Mouse (Mus musculus): ENCODE results near the gene Dtx2.
"Not testable (repeated sequence)": the region's sequence is repeated elsewhere in the genome, so short reads cannot be mapped to it uniquely, and the experiment has no call there.

The Dtx2 gene

DNA sequence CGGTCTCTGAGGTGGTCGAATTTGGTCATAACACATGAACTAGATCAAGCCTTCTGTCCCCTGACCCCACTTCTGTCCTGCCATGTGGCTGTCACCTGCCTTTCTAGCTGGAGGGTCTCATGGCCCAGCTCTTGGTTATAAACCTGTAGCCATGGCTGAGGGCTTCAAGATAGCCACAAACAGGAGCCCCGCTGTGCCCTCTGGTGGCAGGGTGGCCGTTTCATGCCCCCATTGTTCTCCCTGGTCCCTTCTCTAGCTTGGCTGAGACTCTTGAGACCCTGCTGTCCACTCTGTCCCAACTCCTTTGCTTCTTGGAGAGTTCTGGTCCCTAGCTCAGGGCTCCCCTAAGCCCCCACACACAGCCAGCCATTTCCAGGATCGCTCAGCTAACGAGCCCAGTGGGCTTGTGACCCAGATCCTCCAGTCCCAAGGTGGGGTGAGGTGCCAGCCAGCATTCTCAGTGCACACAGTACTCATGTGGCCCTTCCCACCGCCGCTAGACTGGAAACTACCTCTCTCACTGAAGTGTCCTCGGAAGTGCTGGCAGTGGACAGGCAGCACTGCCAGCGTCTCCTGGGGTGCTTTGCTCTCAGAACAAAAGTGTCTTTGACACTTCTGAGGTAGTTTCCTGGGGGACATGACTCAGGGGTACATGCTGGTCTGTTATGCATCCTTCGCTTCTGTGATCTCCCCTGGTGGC lies 33.2 kb downstream of the Dtx2 start:
- no peak for DNase-seq (ENCODE audit: low spot score)

DNA sequence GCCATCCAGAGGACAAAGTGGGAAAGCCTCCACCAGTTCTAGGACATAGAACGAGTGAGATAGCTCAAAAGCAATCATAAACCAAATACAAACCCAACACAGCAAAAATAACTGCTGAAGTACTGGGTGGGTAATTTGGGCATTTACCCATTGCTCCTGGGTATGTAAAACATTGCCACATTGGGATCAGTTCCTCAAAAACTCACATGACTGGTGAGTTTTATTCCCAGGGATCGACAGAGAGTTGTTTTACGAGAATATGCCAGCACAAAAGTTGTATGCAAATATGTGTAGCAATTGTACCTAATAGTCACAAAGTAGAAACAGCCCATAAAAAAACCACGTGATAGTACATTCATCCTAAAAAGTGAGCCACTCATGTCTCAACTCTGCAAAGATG lies 40.3 kb downstream of the Dtx2 start:
- no peak for DNase-seq (ENCODE audit: low spot score)

DNA sequence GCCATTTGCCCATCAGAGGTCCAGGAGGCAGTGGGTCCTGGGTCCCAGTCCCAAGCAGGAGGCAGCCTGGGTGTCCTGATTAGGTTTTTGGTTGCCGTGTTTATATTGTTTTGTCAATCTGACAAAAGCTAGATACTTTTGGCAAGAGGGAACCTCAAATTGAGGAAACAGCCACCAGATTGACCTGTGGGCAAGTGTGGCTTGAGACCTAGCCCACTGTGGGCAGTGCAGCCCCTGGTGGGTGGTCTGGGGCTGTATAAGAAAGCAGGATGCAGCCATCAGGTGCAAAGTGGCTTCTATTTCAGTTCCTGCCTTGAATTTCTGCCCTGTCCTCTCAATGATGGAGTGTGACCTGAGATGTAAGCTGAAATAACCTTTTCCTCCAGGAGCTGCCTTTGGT lies 40.7 kb downstream of the Dtx2 start:
- DNase-seq (ENCODE audit: low spot score): no peak

DNA sequence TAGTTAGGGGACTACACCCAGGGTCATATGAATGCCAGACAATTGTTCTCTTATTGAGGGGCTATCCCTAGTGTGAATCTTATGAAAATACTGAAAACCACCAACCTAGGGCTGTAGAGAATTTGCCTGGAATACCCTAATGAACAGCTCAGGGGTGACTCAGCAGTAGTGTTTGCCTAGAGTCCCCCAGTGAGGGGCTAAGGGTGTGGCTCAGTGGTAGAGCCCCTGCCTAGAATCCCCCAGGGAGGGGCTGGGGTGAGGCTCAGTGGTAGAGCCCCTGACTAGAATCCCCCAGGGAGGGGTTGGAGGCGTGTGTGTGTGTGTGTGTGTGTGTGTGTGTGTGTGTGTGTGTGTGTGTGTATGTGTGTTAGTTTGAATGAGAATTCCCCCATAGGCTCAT lies 42.1 kb downstream of the Dtx2 start:
- DNase-seq (ENCODE audit: low spot score): no peak

DNA sequence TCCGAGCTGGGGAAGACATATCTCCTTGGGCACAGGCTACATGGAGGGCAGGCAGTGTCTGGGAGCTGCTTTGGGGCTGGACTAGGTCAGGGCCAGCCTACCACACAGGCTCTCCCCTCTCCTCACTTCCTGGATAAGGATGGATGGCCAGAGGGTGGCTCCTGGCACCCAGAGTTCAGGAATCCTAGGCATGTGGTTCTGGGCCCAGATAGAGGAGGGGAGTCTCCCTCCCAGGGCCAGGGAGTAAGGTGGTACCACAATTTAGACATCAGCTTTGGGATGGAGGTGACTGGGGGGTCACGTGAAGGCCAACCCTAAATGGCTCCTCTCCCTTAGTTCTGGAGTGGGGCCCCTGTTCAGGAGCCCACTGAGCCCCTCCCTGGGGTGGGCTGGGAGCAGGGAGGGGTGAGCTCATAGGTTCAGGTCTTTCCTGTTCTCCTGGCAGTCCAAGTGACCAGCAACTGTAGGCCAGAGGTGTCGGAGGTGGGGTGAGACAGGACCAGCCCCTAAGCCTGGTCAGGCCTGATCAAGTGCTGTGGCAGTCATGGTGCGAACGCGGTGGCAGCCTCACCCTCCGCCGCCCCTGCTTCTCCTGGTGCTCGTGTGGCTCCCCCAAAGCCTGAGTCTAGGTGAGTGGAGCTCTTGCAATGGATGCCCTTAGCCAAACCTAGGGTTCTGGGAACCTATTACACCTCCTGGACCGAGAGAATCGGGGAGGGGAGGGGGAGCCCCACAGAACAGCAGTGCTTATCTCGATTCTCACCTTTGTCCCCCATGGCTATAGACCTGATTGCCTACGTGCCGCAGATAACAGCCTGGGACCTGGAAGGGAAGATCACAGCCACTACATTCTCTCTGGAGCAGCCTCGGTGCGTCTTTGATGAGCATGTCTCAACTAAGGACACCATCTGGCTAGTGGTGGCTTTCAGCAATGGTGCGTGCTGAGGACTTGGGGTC lies 43.9 kb downstream of the Dtx2 start, which contains the start of gene Upk3b:
Upk3b (plus strand) TSS at position 239 of the 957 bp plus-strand sequence.
- no peak for DNase-seq (ENCODE audit: low spot score)

DNA sequence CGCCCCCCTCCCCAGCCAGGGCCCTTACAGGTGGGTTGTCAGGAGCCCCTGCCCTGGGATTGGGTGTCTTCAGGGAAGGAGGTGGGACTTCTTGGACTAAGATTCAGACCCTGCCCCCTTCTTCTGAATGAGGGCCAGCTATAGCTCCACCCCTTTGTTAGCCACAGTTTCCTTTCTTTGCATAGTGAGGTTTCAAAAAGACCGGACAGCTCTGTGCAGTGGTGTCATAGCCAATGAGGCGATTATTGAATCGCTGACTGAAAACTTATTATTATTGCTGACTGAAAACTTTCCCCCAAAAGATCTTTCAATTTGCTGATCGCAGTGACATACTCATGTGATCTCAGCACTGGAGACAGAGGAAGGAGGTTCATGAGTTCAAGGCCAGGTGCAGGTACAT lies 45.6 kb downstream of the Dtx2 start:
- no peak for DNase-seq (ENCODE audit: low spot score)

DNA sequence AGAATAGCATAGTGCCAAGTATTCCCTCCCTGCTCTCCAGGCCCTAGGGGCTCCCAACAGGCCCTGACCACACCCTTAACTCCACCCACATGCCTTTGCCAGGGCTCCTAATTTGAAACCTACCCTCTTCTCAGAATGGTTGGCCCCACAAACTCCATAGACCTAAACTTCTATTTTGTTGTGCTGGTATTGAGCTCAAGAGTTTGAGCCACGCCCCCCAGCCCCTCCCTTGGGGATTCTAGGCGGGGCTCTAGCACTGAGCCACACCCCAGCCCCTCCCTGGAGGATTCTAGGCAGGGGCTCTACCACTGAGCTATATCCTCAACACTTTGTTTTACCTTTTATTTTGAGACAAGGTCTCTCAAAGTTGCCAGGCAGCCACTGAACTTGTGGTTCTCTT lies 46.7 kb downstream of the Dtx2 start:
- no peak for DNase-seq (ENCODE audit: low spot score)

DNA sequence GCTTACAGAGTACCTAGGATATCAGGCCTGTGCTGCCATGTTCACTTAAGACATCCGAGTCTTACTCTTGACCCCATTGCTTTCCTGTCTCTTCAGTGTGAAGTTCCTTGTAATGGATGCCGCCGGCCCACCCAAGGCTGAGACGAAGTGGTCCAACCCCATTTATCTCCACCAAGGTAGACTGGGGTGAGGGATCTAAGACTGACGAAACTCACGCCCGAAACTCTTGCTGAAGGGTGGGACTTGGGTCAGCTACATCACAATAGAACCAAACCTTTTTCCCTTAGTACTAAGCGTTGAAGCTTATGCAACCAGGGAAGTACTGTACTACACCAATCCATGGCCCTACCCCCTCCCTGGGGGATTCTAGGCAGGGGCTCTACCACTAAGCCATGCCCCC lies 47.1 kb downstream of the Dtx2 start:
- DNase-seq (ENCODE audit: low spot score): no peak

DNA sequence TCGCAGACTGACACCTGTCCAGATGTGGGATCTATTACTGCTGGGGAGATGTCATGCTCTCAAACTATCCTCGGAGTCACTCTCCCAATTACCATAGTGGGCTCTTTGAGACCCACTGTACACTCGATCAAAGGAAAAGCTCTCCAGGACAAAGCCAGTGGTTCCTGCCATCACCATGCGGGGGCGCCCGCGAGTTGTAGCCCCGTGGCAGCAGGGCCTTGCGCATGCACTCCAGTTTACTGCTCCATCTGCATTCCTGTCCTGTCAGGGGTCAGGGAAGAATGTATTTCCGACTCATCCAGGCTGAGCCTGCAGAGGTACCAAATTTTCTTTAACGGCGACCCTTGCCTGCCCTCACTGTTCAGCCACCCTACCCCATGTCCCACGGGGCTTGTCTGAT lies 50.3 kb downstream of the Dtx2 start:
- no peak for DNase-seq (ENCODE audit: low spot score)

DNA sequence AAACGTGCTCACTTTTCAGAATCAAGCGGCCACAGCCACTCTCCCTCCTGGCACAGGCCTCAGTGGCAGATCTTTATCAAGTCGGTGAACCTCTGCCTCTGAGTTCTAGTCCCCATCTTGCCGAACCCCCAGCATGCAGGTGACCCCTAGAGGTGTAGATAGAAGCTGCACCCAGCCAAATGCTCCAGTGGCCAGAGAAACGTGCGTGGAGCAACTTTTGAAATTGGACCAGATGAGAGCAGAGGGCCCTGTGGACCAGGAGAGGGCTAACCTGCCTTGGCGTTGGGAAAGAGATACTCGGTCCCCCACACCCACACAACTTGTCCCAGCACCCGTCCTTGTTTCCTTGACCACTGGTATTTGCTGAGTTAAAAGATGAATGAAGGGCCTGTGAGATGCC lies 50.8 kb downstream of the Dtx2 start:
- no peak for DNase-seq (ENCODE audit: low spot score)

DNA sequence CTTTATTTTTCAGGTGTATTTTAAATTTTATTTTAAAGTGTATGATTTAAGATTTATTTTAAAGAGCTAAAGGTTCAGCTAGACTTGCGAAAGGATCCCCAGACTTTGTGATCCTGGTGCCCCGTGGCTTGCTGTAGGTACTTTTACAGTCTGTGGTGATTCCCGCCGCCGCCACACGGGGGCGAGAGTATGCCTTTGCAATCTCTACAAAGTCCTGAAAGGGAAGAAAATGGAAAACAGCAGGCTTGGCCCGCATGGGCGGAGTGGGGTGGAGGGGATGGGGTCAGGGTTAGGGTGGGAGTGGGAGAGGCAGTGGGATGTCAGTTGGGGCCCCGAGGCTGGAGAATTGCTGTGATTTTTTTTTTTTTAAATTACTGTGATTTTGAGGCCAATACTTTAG lies 51.4 kb downstream of the Dtx2 start:
- peak; percentile 64 for DNase-seq (ENCODE audit: low spot score)

DNA sequence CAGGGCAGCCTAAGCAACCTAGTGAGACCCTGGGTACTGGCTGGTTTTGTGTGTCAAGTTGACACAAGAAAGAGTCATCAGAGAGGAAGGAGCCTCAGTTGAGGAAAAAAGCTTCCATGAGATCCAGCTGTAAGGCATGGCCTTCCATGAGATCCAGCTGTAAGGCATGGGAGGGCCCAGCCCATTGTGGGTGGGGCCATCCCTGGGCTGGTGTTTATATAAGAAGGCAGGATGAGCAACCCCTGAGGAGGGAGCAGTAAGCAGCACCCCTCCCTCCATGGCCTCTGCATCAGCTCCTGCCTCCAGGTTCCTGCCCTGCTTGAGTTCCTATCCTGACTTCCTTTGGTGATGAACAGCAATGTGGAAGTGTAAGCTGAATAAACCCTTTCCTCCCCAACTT lies 53.9 kb downstream of the Dtx2 start:
- DNase-seq (ENCODE audit: low spot score): not testable (repeated sequence)

DNA sequence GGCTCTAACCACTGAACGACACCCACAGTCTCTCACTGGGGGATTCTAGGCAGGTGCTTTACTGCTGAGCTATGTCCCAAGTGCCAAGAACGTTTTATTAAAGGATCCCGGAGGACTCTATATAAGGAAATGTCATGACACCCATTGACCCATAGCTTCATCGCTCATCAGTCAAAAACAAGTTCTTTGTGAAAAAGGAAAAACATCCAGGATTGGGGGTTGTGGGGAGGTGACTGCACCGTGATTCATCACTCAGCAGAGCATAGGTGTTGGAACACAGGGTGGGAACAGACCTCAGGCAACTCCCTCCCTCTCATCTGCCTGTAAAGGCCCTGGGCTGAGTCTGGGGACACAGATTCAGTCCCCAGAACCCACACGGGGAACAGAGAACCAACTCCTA lies 55.3 kb downstream of the Dtx2 start:
- no peak for DNase-seq (ENCODE audit: low spot score)

DNA sequence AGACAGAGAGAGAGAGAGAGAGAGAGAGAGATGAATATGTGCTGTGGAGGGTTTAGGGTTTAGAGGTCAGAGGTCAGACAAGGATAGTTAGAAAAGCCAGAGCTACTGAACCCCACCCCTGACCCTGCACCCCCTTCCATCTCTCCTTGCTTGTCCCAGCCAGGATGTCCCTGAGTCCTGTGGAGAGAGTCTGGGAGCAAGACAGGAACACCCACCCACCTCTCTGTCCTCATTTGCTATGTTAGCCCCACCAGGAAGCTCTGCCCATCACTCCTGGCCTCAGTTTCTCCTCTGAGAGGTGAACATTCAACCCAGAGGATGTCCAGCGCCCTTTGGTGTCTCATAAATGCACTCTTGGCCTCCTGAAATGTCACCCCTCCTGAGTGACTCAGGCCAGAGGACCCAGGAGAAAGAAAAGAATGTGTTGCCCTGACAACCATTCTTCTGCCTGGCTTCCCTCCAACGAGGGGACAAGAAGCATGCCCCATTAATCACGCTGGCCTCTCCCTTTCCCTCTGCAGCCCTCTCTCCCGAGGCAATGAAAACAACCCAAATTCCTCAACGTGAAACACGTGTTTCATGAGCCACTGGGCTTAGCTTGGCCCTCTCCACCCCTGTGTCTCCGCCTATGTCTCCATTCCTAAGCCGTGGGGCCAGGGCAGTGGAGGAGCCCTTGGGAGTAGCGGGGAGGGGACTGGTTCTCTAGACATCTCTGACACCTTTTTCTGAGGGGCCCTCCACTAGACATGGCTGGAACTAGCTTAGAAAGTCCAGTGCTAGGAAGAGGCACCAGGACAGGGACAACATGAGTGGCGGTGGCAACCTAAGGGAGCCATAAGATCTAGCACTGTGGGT lies 56.9 kb downstream of the Dtx2 start:
- no peak for DNase-seq (ENCODE audit: low spot score)

DNA sequence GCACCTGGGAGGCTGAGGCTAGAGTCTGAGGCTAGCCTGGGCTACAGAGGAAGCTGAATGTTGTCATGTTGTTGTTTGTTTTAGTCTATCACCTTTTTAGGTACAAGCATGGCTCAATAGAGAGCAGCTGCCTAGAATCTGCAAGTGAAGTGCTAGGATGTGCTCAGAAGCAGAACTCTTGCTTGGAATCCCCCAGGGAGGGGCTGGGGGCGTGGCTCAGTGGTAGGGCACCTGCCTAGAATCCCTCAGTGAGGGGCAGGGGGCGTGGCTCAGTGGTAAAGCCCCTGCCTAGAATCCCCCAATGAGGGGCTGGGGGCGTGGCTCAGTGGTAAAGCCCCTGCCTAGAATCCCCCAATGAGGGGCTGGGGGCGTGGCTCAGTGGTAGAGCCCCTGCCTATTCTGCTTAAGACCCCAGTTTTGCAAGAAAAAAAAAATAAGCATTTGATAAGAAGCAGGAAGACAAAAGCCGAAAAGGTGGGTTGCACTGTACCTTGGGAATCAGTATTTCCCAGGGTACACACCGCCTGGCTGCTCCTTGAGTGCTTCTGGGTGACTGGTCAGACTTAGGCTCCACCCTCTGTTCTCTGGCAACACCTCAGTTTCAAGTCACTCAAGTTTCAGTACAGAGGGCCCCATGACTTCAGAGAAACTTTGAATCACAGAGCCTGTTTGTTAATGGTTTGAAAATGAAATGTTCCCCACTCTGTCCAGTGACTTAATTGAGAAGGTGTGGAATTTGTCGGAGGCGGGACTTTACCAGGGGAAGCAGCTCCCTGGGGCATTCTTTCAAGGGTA lies 58.5 kb downstream of the Dtx2 start:
- no peak for DNase-seq (ENCODE audit: low spot score)

DNA sequence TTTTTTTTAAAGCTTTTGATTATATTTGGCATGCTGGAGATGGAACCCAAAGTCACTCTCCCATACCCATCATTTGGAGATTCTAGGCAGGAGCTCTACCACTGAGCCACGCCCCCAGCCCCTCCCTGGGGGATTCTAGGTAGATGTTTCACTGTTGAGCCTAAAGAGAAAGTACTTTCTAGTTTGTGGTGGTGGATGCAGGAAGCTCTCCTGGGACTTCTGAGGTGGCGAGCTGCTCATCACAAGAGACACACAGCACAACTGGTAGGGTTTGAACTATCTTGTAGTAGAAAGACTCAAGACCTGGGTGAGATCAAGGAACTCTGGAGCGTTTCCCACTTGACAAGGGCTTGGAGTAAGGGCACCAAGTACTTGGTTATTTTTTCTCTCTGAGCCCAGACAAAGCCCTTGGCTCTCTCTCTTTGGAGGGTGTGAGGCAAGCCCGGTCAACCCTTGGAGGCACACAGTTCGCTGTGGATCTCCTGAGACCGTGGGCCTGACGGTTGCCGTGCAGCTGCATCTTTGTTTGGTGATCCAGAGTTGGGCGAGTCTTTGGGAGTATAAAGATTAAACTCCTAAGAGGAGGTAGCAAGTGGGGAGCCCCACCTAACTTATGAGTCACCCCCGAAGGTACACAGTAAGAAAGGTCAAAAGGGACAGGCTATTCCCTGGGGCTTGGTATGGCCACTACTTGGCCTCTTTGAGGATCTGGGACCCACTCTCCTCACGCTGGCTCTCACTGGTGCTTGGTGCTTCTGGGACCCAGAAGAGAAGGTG lies 59.9 kb downstream of the Dtx2 start, which contains the start of gene Upk3bl:
Upk3bl (plus strand) TSS at position 192 of the 777 bp plus-strand sequence.
- no peak for DNase-seq (ENCODE audit: low spot score)

DNA sequence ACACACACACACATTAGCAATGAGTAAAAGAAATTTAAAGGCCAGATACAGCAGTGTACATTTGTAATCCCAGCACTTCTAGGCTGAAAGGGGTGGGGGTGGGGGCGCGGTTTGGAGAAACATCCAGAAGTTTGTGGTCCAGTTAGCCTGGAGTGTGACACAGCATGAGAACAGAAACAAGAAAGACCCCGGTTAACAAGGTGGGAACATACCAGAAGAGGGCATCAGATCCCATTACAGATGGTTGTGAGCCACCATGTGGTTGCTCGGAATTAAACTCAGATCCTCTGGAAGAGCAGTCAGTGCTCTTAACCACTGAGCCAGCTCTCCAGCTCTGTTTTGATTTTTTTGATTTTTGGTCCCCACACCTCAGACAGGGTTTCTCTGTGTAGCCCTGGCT lies 61.5 kb downstream of the Dtx2 start:
- no peak for DNase-seq (ENCODE audit: low spot score)

DNA sequence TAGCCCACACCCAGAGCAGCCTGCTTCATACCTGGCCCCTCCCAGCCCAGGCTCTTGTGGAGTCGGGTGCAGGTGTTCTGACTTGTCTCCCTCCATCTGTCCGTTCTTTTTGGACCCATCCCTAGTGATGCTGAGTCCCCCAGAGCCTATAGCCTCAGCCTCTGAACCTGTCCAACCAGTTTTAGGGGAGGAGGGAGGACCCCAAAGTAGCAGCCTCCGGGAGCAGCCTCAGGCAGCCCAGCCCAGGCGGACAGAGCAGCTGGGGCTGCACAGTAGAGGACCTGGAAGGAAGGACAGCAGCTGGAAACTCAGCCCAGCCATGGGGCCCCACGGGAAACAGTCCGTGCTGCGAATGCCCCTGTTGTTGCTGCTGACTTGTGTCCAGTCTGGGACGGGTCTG lies 62.5 kb downstream of the Dtx2 start:
- no peak for DNase-seq (ENCODE audit: low spot score)

DNA sequence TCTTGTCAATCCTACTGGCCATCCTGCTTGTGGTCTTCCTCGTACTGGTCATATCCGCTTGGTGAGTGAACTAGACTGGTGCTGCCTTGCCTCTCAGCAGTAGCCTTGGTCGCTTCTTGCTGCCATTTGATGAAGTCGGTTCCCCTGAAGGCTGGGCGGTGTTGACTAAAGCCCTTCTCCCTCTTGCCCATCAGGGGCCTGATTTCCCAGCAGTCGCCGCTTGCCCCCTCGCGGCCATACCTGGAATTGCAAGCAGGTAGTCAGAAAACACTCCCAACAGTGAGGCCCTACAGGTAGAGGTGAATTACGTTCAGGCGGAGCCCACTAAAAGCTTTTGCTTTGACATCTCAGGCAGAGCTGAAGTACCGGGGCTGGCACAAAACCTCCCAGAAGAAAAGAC lies 67.0 kb downstream of the Dtx2 start:
- peak; percentile 56 for DNase-seq (ENCODE audit: low spot score)

DNA sequence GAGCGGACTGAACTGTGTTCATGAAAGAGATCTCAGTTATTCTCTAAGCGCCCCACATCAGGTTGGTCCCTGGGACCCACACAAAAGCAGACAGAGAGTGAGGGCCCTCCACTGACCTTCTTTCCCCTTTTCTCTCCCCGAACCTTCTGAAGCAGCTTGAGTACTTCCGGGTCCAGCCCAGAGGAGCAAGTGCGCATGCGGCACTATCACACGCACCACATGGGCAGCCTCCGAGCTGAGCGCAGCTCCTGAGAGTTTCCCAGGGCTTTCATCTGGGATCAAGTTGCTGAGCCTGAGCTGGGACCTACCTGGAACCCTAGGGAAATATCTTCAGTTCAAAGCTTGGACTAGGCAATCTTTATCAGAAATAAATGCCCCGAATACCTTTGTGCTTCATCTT lies 69.3 kb downstream of the Dtx2 start:
- no peak for DNase-seq (ENCODE audit: low spot score)
